ENCODE assay signal across 9 mouse cellular contexts in the genomic region with DNA sequence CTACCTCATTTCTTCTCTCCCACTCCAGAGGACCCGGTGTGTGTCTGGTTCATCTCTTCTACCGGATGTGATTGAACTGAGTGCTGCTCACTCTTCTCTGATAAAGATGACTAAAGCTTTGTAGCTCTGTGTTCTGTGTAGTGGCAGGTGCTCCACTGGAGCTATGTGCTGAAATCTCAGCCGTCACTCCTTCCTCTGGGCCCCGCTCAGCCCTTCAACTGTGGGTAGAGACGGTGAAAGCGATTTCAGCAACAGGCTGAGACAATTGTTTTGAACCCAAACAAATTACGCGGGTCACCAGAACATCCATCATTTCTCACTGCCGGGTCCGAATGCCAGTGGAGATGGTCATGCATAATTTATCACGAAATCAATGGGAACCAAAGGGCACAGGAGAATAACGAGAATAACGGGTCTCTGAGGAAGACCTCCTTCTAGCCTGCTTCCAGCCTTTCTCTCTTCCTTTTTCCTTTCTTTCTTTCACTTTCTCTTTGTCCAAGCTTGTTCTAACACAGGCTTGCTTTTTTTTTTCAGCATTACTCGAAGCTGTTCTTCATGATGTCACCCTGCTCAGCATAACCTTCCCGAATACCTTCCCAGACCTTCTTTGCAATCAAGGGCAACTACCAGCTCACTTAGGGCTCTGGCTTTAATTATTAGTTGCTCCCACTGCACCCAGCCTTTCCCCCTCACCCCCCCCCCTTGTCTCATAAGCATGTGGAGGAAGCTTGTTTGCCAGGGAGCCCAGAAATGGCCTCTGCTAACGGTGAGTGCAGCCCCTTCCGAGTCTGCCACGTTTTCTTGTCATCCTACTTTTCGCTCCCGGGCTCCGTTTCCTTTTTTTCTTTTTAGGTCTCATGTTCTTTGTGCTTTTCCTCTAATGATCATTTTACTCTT. TPM values are rescaled to one million over a fixed set of nuclear protein-coding genes. Genes with fewer than 3 reads are reported as not detected.
DNase-seq lines count a peak whose midpoint lies in the region; ATAC-seq and TF ChIP-seq lines count a peak whose summit lies in the region.
"Had no signal": no experiment of that assay in that cellular context is flagged by ENCODE, and none has a peak within 500 bp of the region (broad histone marks: within the 10 kb centered on the region; RNA-seq: fewer than 3 reads in every experiment).

No protein-coding gene starts in this region.

- no peaks in the 10 kb centered on the region for H3K79me2 ChIP-seq in liver, adult 2 months (ENCODE audit: control insufficient read depth, insufficient read depth, low read length)

- peak overlapping the region; percentile 29 for H3K4me2 ChIP-seq in hindbrain, embryonic 12.5 days (replicated peaks)
- peak overlapping the region; percentile 31; the same call in 1 of the 2 replicates for H3K4me2 ChIP-seq in neural tube, embryonic 14.5 days (ENCODE audit: low read depth, low read length)
- H3K4me2 ChIP-seq: lung, embryonic 14.5 days had no signal

- H3K27me3 ChIP-seq in liver, adult 2 months (ENCODE audit: control insufficient read depth, insufficient read depth, low read length): no peaks in the 10 kb centered on the region
- peaks cover 36% of the 10 kb centered on the region for H3K27me3 ChIP-seq in embryonic facial prominence, embryonic 10.5 days (replicated peaks; ENCODE audit: low read depth, poor library complexity, severe bottlenecking)
- peaks cover 15% of the 10 kb centered on the region for H3K27me3 ChIP-seq in hindbrain, embryonic 12.5 days
- no peaks in the 10 kb centered on the region for H3K27me3 ChIP-seq in neural tube, embryonic 14.5 days (ENCODE audit: control insufficient read depth, insufficient read depth, low read length)

- no peaks in the 10 kb centered on the region for H3K36me3 ChIP-seq in liver, adult 2 months (ENCODE audit: control insufficient read depth, insufficient read depth, low read length)
- no peaks in the 10 kb centered on the region for H3K36me3 ChIP-seq in embryonic facial prominence, embryonic 10.5 days (replicated peaks)
- H3K36me3 ChIP-seq in hindbrain, embryonic 12.5 days: no peaks in the 10 kb centered on the region
- no peaks in the 10 kb centered on the region for H3K36me3 ChIP-seq in neural tube, embryonic 14.5 days (ENCODE audit: control insufficient read depth, insufficient read depth, low read length)

- 0 out of 2 replicates have a peak, but pooled peaks cover 4% of the 10 kb centered on the region for H3K9me3 ChIP-seq in embryonic facial prominence, embryonic 10.5 days
- no peaks in the 10 kb centered on the region for H3K9me3 ChIP-seq in hindbrain, embryonic 12.5 days (replicated peaks)
- H3K9me3 ChIP-seq in neural tube, embryonic 14.5 days (ENCODE audit: control insufficient read depth, low read length): no peaks in the 10 kb centered on the region

- H3K4me3 ChIP-seq in liver, adult 2 months (ENCODE audit: insufficient read depth, low read depth, low read length): peak overlapping the region; percentile 10; the same call in 1 of the 2 replicates
- peak overlapping the region; percentile 25; the same call in 1 of the 2 replicates for H3K4me3 ChIP-seq in embryonic facial prominence, embryonic 10.5 days
- 0 out of 2 replicates have a peak overlapping the region, but pooled peaks have one; percentile 3 for H3K4me3 ChIP-seq in hindbrain, embryonic 12.5 days
- H3K4me3 ChIP-seq in neural tube, embryonic 14.5 days (ENCODE audit: low read depth, low read length): no peak overlapping the region

- no peak for TF ChIP-seq CTCF in liver, adult 2 months (IDR thresholded peaks at IDR 0.05; ENCODE audit: low read depth, low read length)

- H3K9ac ChIP-seq in liver, adult 2 months (ENCODE audit: low read depth, low read length): no peak overlapping the region
- no peak overlapping the region for H3K9ac ChIP-seq in hindbrain, embryonic 12.5 days
- H3K9ac ChIP-seq in neural tube, embryonic 14.5 days (replicated peaks; ENCODE audit: low read depth, low read length): no peak overlapping the region
- H3K9ac ChIP-seq: lung, embryonic 14.5 days had no signal

- H3K27ac ChIP-seq in liver, adult 2 months (replicated peaks; ENCODE audit: insufficient read depth, low read depth, low read length): no peak overlapping the region
- peak overlapping the region; percentile 73 for H3K27ac ChIP-seq in embryonic facial prominence, embryonic 10.5 days (replicated peaks)
- H3K27ac ChIP-seq in hindbrain, embryonic 12.5 days: peak overlapping the region; percentile 19; the same call in 1 of the 2 replicates
- H3K27ac ChIP-seq in neural tube, embryonic 14.5 days (ENCODE audit: low read depth, low read length): no peak overlapping the region

- 86% methylated on average over 21 of the region's 21 CpGs for WGBS in liver, adult 2 months
- 45% methylated on average over 21 of the region's 21 CpGs for WGBS in embryonic facial prominence, embryonic 10.5 days
- 26% methylated on average over 21 of the region's 21 CpGs for WGBS in hindbrain, embryonic 12.5 days
- 25% methylated on average over 21 of the region's 21 CpGs for WGBS in neural tube, embryonic 14.5 days

- DNase-seq in liver, adult 2 months (ENCODE audit: extremely low read depth, low read depth, low spot score): no peak
- DNase-seq in liver: no peak
- DNase-seq in embryonic facial prominence, embryonic 10.5 days (ENCODE audit: low spot score): peak; percentile 53
- DNase-seq in layer of hippocampus, adult 18-20 months (ENCODE audit: low spot score in 2 of 2): no peak
- no peak for DNase-seq in cerebellum, postnatal 25 days
- no peak for DNase-seq in gastrocnemius, postnatal 10 days
- DNase-seq: lung, embryonic 14.5 days had no signal

- ATAC-seq in hindbrain, embryonic 12.5 days (ENCODE audit: low FRiP score): peak; percentile 66
- ATAC-seq in neural tube, embryonic 14.5 days (ENCODE audit: low read depth): no peak

- H3K4me1 ChIP-seq in liver, adult 2 months (ENCODE audit: control insufficient read depth, insufficient read depth, low read length): peaks cover 12% of the 10 kb centered on the region
- H3K4me1 ChIP-seq in embryonic facial prominence, embryonic 10.5 days: peaks cover 71% of the 10 kb centered on the region
- peaks cover 45% of the 10 kb centered on the region for H3K4me1 ChIP-seq in hindbrain, embryonic 12.5 days
- H3K4me1 ChIP-seq in neural tube, embryonic 14.5 days (ENCODE audit: control insufficient read depth, insufficient read depth, low read length): peaks cover 12% of the 10 kb centered on the region

- TF ChIP-seq POLR2A in liver, adult 2 months (IDR thresholded peaks at IDR 0.05; ENCODE audit: extremely low read depth, insufficient read depth, low read length): no peak

RNA-seq across cellular contexts. Expression of a gene that starts 27.1 kb away (rescaled TPM):
- total RNA-seq in liver, adult 2 months (2014; rRNA removed): 14.8 and 19.9 TPM in 2 replicates
- polyA plus RNA-seq in liver, adult 2 months (2012; rRNA removed): 71.5 and 79.6 TPM in 2 replicates
- polyA plus RNA-seq in embryonic facial prominence, embryonic 10.5 days (2016; fragmentation: Nextera tagmentation; extraction: Ambion mirVana): 77.6 and 79.5 TPM in 2 replicates
- polyA plus RNA-seq in hindbrain, embryonic 12.5 days (2016; fragmentation: Nextera tagmentation; extraction: Ambion mirVana): 91.1 and 91.9 TPM in 2 replicates
- 103 and 108 TPM in 2 replicates for polyA plus RNA-seq in neural tube, embryonic 14.5 days (2014; fragmentation: Nextera tagmentation; extraction: Ambion mirVana)
- total RNA-seq in layer of hippocampus, adult 18-20 months (2021): 100 to 1,000 TPM; 102 to 107 TPM
- 10 to 100 TPM; 56.2 to 59.8 TPM for total RNA-seq in gastrocnemius, postnatal 10 days (2021)

Comparison
In these comparisons a context has a peak if more than half of its experiments do, and no peak if none do; other contexts are left out.
1. H3K27ac ChIP-seq: peak in embryonic facial prominence, embryonic 10.5 days (single experiment) and hindbrain, embryonic 12.5 days (single experiment); none in liver, adult 2 months (single experiment) and neural tube, embryonic 14.5 days (single experiment).